Mouse (Mus musculus) gastrocnemius, postnatal 10 days (tissue): ENCODE results near the gene Pax4. TPM values are rescaled to one million over a fixed set of nuclear protein-coding genes. Genes with fewer than 3 reads are reported as not detected.

Experiments
- DNase-seq: peaks from one replicate; pipeline ENCODE4 v3.0.0; 2021; ENCODE audit warnings: mixed read lengths
- total RNA-seq, 2 experiments: library from RNA; stranded (reverse); gene quantifications; 2 replicates each; pipeline ENCODE4 v1.2.3; 2021

Pax4 gene
- total RNA-seq, 2 experiments from 2014 or later, result not detected

DNA sequence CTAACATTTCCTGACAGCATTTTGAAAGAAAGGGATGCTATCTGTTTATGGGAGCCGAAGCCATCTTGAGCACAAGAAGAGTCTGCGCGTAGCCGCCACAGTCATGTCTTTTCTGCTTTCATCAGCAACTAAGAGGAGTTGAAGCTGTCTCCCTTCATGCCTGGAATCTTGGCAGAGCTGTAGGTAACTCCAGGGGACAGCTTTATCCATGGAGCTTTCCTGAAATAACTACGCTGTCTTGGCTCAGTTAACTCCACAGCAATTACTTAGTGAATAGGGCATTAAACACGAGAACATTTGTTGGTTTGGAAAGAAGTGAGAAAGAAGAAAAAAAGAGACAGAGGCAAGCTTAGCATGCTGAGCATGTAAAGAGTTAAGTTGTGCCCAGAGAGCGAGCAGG is 1.2 kb downstream of the Pax4 start:
- no peak for DNase-seq

DNA sequence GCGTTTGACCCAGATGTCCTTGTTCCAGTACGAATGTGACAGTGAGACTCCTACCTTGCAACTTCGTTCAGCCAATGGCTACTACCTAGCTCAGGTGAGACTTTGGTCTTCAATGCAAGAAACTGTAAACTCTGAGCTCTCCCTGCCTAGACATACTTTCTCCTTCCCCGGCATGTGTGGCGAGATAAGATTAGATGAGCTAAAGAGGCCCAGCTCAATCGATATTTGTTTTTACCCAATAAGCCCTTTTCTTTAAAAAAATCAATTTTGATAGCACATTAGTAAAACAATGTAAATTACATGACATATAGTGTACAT is 17.7 kb downstream of the Pax4 start:
- no peak for DNase-seq

DNA sequence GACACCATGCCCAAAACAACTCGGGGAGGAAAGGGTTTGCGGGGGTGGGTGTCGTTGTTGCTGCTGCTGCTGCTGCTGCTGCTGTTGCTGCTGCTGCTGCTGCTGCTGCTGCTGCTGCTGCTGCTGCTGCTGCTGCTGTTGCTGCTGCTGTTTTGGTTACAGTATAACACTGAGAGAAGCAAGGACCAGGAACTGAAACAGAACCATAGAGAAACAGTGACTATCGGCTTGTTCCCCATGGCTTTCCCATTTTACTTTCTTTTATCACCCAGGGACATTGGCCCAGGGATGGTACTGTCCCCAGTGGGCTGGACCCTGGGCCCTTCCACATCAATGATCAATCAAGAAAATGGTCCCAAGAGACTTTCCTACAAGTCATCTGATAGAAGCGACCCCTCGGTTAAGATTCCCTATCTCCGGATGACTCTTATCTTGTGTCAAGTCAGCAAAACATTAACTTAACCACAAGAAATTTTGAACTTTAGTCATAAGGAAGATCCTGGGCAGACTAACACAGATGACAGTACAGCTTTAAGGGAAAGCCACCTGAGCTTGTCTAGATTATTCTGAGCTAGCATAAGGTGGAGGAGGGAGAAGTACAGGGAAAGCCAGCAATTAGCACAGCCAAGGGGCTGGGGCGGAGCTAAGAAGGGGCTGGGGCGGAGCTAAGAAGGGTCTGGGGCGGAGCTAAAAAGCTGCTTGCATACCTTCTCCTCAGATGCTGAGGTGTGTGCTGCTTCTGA is 18.2 kb downstream of the Pax4 start:
- no peak for DNase-seq

DNA sequence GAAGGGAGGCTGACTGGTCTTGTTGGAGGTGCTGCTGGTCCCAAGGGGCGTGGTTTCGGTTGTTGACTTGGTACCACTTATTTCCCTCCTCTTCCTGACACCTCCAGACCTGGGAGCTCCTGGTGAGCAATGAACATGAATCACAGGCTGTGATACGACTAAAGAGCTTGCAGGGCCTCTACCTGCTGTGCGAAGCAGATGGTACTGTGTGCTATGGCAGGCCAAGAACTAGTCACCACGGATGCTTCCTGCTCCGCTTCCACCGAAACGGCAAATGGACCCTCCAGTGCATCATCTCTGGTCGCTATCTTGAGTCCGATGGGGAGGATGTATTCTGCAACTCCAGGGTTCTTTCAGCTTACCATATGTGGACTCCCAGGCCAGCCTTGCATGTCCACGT is 19.3 kb downstream of the Pax4 start:
- DNase-seq, result no peak

DNA sequence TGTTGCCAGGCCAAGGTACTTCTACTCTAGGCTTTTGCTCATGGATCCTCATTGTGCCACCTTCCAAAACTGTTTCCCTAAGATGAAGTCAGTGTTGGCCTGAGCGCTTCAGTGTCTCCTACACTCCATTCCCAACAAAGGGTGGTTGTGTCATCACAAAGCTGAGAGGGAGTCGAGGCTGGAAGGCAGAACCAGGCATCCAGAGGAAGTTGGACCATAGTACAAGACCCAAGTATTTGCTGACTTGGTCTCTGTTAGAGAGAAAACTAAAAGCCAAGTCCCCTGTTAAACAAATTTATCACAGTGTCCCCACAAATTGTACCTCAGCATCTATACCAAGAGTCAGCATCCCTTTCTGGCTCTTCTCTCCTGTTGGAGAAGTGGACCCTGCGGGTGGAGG is 20.9 kb downstream of the Pax4 start, which contains the start of gene Gcc1:
Gcc1 (minus strand) TSS at position 101 of the 400 bp plus-strand sequence.
- no peak for DNase-seq

DNA sequence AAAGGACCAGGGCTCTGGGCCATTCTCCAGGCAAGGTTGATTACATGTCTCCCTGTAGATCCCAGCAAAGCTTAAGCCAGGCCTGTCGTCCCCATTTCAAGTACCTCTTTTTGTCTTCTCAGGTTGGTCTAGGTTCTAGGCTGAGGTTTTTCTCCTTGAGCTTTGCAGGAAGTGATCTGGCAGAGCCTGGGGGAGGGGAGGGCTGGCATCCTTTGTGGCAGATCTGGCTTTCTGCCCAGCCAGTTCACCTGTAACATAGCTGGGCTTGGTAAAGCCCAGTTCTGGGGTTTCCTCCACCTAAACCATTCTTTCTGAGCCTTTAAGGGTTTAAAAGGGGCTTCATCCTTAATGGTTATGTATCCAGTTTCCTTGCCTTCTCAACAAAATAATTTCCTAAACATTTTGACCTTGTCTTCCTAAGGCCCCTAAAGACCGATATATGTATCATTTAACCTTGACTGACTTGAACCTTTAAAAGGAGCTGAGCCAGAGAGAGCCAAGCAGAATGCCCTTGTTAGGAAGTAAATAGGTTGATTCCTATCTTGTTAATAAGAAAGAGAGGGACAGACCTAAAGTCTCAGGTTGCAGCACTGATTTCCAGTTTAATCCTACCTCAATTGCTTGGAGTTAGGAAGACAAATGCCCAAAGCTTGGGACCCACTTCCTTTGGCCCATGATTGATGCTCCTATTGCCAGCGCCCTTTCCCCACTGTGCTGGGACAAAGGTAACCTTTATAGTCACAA is 21.9 kb downstream of the Pax4 start, which contains the start of gene Fscn3:
Fscn3 (plus strand) TSS at position 694 of the 744 bp plus-strand sequence.
- DNase-seq, result no peak

DNA sequence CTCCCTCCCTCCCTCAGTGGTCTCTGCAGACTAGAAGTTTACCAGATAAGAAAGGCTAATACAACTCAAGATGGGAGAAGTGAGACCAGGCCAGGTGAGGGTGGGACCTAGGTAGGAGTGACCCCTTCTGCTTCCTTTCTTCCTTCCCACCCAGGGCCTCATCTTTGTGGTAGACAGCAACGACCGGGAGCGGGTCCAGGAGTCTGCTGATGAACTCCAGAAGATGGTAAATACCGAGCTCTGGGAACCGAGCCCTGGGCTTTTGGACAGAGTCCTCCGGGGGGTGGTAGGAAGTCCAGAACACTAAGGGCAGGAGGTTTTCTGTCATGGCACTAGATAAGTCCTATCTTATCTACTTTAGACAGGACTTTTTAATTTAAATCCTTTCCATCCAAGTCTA is 24.1 kb downstream of the Pax4 start:
- no peak for DNase-seq

DNA sequence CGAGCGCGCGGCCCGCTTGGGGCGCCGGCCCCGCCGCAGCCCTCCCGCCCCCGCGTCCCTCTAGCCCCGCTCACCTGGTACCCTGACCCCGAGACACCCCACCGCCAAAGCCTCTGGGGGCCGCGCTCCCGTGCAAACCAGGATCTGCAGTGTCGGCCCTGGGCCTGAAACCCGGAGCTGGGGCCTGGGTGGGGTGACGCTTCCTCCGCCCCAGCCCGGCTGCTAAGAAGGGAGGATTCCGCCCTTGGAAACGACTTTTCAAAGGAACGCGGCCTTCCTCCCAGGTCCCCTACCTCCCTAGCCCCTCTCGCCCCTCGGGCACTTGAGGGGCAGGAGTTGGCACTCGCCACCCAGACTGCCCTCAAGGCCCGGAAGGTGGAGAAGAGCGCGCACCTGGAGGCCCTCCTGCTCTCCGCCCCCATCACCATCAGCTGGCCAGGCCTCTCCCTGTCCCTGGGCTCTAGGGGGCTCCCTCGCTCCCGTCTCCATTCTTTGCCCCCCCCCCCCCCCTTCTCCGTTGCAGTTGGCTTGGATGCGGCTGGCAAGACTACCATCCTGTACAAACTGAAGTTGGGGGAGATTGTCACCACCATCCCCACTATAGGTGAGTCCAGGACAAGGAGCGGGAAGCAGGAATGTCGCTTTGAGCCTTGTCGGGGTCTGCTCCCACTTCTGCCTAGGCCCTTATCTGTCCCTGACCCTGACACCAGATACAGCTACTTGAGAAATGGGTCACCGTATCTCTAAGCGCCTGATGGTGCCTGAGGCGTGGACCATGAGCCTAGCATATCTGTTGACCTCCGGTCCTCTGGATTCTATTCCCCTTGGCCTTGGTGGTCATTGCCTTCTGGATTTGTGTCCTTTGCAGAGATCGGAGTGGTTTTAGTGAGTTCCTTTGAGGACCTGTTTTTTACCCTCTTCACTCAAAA is 25.1 kb downstream of the Pax4 start:
- DNase-seq, result peak; percentile 51

DNA sequence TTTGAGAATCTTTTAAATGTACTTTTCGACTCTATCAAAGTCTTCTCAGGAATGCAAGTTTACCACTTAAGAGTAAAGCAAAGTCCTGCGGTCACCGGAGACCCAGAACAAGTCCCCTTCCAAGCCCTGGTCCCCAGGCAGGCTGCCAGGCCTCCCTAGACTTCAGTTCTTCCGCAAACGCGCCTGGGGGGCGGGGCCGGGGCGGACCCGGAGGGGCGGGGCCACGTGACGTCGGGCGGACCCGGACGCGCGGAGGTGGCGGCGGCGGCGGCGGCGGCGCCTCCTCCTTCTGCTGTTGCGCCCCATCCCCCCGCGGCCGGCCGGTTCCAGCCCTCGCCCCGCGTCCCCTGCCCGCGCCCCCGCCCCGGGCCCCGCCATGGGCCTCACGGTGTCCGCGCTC is 25.8 kb downstream of the Pax4 start, which contains the start of gene Arf5:
Arf5 (plus strand) TSS at position 248 of the 400 bp plus-strand sequence.
- DNase-seq, result peak; percentile 99

DNA sequence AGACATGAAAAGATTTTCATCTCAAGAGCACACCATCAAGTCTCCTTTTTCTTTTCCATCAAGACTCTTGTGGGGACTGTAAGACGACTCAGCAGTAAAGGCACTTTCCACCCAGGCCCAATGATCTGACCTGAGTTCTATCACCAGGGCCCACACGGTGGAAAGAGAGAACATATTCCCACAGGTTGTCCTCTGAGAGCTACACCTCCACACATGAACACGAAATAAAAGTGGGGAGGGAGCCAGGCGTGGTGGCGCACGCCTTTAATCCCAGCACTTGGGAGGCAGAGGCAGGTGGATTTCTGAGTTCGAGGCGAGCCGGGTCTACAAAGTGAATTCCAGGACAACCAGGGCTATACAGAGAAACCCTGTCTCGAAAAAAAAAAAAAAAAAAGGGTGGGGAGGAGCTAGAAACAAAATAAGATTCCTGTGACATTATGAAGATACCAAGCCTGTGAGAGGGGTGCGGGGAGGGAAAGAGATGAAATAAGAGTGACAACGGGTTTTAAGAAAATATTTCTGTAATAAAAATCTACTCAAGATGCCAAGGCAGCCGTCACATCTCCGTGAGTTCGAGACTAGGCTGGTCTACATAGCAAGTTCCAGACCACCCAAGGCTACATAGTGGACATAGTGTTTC is 26.4 kb downstream of the Pax4 start:
- no peak for DNase-seq

DNA sequence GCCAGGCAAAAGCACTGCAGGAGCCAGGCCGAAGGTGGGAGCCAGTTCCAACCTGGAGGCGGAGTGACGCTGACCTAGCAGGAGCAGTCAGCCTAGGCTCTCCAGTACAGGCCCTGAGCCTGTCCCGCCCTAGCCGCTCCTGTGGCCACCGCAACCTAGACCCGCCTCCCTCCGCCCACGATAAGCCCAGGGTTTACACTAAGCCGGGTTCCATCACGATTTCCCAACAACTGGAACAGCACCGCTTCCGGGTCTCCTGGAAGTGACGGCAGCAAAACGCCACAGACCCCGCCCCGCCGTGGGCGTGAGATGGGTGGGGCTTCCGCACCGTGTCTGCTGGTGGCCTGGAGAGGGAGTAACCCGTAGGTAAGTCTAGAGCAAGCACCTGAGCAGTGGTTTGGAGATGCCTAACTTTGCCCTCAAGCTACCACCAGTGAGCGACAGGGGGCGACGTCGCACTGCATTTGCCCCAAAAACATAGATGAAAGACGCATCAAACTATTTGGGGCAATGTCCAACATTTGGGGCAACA is 27.6 kb downstream of the Pax4 start:
- peak; percentile 95 for DNase-seq

DNA sequence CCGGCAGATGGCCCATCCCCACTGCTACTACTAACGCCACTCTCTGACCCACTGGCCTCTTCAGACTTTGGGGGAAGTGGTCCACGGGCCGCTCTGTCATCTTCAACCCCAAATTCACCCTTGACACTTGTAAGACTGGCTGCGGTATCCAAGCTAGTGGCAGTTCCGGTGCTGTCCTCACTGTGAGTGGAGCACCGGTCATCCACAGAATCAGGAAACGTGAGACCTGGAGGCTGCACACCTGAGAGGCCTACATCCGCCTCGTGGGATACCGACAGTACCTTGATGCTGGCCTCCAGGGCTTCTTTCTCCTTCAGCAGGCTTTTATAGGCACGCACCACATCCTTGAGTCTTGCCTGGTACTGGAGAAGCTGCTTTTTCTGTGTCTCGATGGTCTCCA is 28.3 kb downstream of the Pax4 start:
- DNase-seq, result no peak

DNA sequence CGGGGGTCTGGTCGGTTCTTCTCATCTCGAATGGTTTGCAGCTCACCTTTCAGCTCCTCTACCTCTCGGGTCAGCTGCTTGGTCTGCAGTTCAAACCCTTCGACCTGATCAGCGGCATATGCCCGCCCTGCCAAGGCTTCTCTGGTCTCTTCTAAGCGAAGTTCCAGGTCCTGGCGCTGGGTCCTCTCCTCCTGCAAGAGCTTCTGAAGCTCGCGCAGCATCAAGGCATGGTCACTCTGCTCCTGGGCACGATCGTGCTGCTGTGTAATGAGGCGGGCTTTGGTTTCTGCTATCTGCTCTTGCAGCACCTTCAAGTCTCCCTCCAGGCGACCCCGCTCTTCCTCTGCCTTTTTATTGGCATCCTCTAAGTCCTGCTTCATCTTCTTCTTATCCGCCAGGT is 28.8 kb downstream of the Pax4 start:
- DNase-seq, result no peak

DNA sequence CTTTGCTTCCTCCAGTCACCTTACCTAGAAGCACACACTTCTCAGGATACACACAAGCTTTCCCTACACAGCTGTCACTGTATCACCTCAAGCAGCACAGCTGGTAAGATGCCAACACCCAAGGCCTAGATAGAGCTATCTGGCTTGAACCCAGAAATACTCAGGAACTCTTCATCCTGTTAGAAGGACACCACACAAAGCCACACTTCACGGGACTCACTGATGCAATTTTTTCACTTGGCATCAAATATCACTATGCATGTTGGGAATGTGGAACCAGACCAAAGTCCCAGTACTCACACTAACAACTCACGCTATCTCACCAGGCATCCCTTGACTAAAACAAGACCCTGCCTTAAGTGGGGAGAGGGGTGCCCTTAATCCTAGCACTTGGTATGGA is 29.5 kb downstream of the Pax4 start:
- no peak for DNase-seq

DNA sequence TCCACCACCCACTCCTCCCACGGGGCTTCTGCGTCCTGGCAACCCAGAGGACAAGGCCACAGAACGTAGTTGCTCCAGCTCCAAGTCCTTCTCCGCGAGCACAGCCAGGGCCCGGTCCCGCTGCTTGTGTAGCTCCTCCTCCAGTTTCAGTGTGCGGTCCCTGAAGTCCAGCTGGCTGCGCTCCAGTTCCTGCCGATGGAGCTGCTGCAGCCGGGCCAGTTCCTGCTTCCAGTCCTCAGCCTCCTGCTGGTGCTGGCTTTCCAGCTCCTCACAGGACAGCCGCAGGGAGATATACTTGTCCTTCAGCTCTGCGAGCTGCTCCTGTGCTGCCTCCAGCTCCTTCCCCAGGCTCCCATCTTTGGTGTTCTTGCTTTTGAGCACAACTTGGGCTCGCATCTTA is 30.7 kb downstream of the Pax4 start:
- peak; percentile 91 for DNase-seq

DNA sequence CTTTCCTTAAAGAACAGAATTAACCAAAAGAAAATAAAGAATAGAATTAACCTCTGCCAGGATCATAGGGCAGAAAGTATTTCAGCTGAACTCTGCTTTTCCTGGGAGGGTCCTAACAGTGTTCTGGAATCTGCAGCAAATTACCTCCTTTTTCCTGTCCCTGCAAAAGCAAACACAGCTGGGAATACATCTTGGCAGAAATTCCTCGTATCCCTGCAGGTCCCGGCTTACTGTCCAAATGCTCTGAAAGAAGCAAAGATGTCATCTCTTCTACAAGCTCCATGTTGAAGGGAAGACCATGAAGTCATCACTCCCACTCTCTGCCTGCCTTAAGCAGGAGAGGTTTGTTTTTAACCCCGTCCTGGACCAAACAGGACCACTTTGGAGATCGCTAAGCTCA is 32.2 kb downstream of the Pax4 start:
- DNase-seq, result no peak

DNA sequence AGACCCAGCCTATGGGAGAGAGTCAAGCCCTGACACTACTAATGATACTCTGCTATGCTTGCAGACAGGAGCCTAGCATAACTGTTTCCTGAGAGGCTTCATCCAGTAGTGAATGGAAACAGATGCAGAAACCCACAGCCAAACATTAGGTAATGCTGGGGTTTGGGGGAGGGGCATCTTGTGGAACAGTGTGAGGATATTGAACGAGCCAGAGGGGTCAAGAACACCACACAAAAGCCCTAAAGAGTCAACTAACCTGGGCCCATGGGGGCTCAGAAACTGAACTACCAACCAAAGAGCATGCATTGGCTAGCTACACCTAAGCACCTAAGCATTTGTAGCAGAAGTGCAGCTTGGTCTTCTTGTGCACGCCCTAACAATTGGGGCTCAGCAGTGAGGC is 37.9 kb downstream of the Pax4 start:
- DNase-seq, result no peak

DNA sequence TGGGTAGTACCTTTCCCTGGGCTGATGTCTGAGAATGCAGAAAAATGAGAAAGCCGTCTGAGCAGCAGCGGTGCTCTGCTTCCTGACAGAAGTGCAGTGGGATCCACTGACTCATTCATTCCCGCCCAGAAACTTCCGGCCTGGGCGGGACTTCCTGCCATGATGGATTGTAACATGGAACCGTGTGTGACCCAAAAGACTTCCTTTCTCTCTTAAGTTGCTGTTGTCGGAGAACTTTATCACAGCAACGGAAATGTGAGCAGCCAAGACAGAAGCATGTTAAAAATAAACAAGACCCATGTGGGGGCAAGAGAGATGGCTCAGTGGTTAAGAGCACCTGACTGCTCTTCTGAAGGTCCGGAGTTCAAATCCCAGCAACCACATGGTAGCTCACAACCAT is 39.1 kb downstream of the Pax4 start:
- DNase-seq, result no peak

DNA sequence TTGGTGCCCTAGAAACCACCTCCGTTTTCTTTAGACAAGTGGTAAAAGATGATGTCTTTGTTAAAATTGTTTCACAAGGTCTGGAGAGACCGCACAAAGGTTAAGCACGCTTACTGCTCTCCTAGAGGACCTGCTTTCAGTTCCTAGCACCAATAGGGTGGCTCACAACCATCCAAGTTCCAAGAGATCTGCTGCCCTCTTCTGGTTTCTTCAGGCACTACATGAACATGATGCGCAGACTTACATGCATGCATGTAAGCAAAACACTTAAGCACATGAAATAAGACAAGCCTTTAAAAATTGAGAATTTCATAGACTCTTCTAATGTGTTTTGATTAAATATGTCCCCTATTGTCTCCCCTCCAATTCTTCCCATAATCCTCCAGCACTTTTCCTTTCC is 49.4 kb downstream of the Pax4 start:
- no peak for DNase-seq

DNA sequence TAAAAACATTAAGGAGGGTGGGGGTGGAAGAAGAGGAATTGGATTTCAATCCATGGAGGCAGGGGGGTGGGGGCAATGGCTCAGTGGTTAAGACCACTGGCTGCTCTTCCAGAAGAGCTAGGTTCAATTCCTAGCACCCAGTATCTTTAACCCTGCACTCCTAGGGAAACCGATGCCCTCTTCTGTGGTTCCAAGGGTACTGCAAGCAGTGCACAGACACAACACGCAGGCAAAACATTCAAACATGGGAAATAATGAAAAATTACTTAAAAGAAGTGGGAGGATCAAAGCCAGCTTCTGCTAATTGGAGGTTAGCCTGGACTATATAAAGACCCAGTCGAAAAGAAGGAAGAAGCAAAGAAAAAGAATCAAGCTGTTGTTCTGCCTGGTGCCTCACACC is 50.4 kb downstream of the Pax4 start:
- DNase-seq, result no peak

DNA sequence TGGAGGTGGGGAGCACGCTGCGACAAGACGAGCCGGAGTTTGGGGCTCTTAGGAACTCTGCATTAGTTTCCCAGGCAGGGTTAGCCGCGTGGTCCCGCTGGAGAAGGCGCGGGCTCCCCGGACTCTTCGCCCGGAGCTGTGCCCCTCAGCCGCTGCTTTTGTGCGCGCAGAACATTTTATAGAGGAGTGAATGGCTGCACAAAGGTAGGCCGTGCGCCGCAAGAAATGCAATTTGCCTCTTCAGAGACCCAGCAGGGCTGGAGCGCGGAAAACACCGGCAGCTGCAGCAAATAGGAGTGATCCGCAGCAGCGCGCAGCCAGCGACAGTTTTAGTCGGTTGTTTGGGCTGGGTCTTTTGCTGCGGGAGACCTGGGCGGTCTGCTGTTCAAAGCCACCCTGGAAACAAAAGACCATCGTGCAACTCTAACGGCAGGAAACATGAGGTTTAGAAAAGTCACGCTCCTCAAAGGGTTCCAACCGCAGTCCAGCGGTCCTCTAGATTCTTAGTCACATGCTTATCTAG is 51.4 kb downstream of the Pax4 start, which contains the start of gene Zfp800:
Zfp800 (minus strand) TSS at position 325 of the 523 bp plus-strand sequence.
- peak; percentile 4 for DNase-seq
